Comparison of ENCODE assay signal across 10 mouse cellular contexts in the genomic region with DNA sequence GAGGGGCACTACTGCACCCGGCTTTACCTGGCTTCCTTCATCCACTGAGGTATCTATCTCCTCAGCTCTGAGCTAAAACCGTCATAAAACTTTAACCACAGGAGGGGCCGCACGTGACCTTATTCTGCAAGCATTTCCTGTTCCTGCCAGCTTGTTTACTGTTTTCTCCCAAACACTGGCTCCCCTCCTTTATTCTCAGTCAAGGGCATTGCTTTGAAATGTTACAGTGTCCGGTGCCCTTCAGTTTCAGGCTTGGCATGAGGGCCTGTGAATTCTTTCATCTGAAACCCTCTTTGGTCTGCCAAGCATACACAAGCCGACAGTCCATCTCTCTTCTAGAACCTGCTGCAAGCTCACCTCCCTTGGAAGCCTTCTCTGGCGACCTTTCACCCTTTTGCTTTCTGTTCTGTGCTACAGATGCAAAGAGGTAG. TPM values are rescaled to one million over a fixed set of nuclear protein-coding genes. Genes with fewer than 3 reads are reported as not detected.
DNase-seq lines count a peak whose midpoint lies in the region; ATAC-seq and TF ChIP-seq lines count a peak whose summit lies in the region.
"Had no signal": no experiment of that assay in that cellular context is flagged by ENCODE, and none has a peak within 500 bp of the region (broad histone marks: within the 10 kb centered on the region; RNA-seq: fewer than 3 reads in every experiment).

No protein-coding gene starts in this region.

- H3K9ac ChIP-seq in intestine, embryonic 15.5 days = no peak overlapping the region
- no peak overlapping the region for H3K9ac ChIP-seq in lung, postnatal 0 days (replicated peaks; ENCODE audit: low read depth)
- no peak overlapping the region for H3K9ac ChIP-seq in hindbrain, embryonic 16.5 days (ENCODE audit: low read depth, low read length)
- H3K9ac ChIP-seq: liver, embryonic 15.5 days had no signal

- H3K36me3 ChIP-seq in intestine, embryonic 15.5 days = no peaks in the 10 kb centered on the region
- no peaks in the 10 kb centered on the region for H3K36me3 ChIP-seq in lung, postnatal 0 days (ENCODE audit: insufficient read depth, low read length)
- no peaks in the 10 kb centered on the region for H3K36me3 ChIP-seq in hindbrain, embryonic 16.5 days (ENCODE audit: control insufficient read depth, insufficient read depth, low read length)
- H3K36me3 ChIP-seq: liver, embryonic 15.5 days had no signal

- peak; percentile 28; the same call in 1 of the 2 replicates for TF ChIP-seq EP300 in lung, postnatal 0 days (IDR thresholded peaks at IDR 0.05)

- H3K9me3 ChIP-seq in intestine, embryonic 15.5 days = no peaks in the 10 kb centered on the region
- no peaks in the 10 kb centered on the region for H3K9me3 ChIP-seq in lung, postnatal 0 days (ENCODE audit: low read length)
- no peaks in the 10 kb centered on the region for H3K9me3 ChIP-seq in hindbrain, embryonic 16.5 days (ENCODE audit: control insufficient read depth, low read length)
- H3K9me3 ChIP-seq: liver, embryonic 15.5 days had no signal

- peak overlapping the region; percentile 61 for H3K27ac ChIP-seq in intestine, embryonic 15.5 days
- peak overlapping the region; percentile 70 for H3K27ac ChIP-seq in lung, postnatal 0 days (ENCODE audit: low read length)
- H3K27ac ChIP-seq in hindbrain, embryonic 16.5 days (ENCODE audit: low read depth, low read length) = no peak overlapping the region
- H3K27ac ChIP-seq: liver, embryonic 15.5 days had no signal

- 15% methylated on average over 7 of the region's 7 CpGs for WGBS in intestine, embryonic 15.5 days
- 24% methylated on average over 7 of the region's 7 CpGs for WGBS in lung, postnatal 0 days
- WGBS in hindbrain, embryonic 16.5 days = 58% methylated on average over 7 of the region's 7 CpGs

- no peak for DNase-seq in lung, postnatal 0 days (ENCODE audit: low spot score)
- no peak for DNase-seq in c-Kit-positive CD71-positive TER-119-positive erythroid progenitor cells, embryonic 14.5 days (ENCODE audit: low spot score)
- DNase-seq in left cerebral cortex, adult 11 months (ENCODE audit: low spot score) = no peak

- no peak for TF ChIP-seq CTCF in lung, postnatal 0 days (IDR thresholded peaks at IDR 0.05)

- H3K4me2 ChIP-seq in intestine, embryonic 15.5 days (replicated peaks) = peak overlapping the region; percentile 13; the same call in 1 of the 2 replicates
- H3K4me2 ChIP-seq in lung, postnatal 0 days (replicated peaks; ENCODE audit: low read depth, low read length) = no peak overlapping the region
- H3K4me2 ChIP-seq in hindbrain, embryonic 16.5 days (ENCODE audit: low read length) = no peak overlapping the region
- H3K4me2 ChIP-seq: liver, embryonic 15.5 days had no signal

- H3K4me1 ChIP-seq in intestine, embryonic 15.5 days (replicated peaks) = peaks cover 28% of the 10 kb centered on the region
- H3K4me1 ChIP-seq in lung, postnatal 0 days (ENCODE audit: insufficient read depth, low read depth, low read length) = peaks cover 3% of the 10 kb centered on the region; the same call in 1 of the 2 replicates
- H3K4me1 ChIP-seq in hindbrain, embryonic 16.5 days (ENCODE audit: control insufficient read depth, insufficient read depth, low read depth, low read length) = peaks cover 3% of the 10 kb centered on the region

- H3K4me3 ChIP-seq in intestine, embryonic 15.5 days (replicated peaks) = no peak overlapping the region
- H3K4me3 ChIP-seq in lung, postnatal 0 days (ENCODE audit: low read depth, low read length) = no peak overlapping the region
- no peak overlapping the region for H3K4me3 ChIP-seq in hindbrain, embryonic 16.5 days (ENCODE audit: low read length)
- H3K4me3 ChIP-seq: liver, embryonic 15.5 days had no signal

- no peaks in the 10 kb centered on the region for H3K27me3 ChIP-seq in intestine, embryonic 15.5 days (replicated peaks)
- no peaks in the 10 kb centered on the region for H3K27me3 ChIP-seq in lung, postnatal 0 days (replicated peaks; ENCODE audit: insufficient read depth, low read length)
- H3K27me3 ChIP-seq in hindbrain, embryonic 16.5 days (replicated peaks; ENCODE audit: control insufficient read depth, insufficient read depth, low read length) = no peaks in the 10 kb centered on the region
- H3K27me3 ChIP-seq: liver, embryonic 15.5 days had no signal

- peak; percentile 58 for ATAC-seq in CD4-positive, CD25-positive, alpha-beta regulatory T cell, adult 4 months
- peak; percentile 68 for ATAC-seq in activated CD4-positive, CD25-positive, alpha-beta regulatory T cell, adult 4 months
- peak; percentile 60 for ATAC-seq in intestine, embryonic 15.5 days
- no peak for ATAC-seq in lung, postnatal 0 days
- no peak for ATAC-seq in megakaryocyte progenitor cell, adult 5-6 weeks (replicated peaks; ENCODE audit: poor library complexity)
- ATAC-seq in hindbrain, embryonic 16.5 days = no peak
- ATAC-seq: forebrain, embryonic 16.5 days had no signal

RNA-seq across cellular contexts. Expression of a gene that starts 22.5 kb away (rescaled TPM):
- polyA plus RNA-seq in CD4-positive, CD25-positive, alpha-beta regulatory T cell, adult 4 months (2017; shearing (Covaris generic)) = 10 to 100 TPM; 11.8 to 14.6 TPM
- 10 to 100 TPM; 11.2 TPM for polyA plus RNA-seq in activated CD4-positive, CD25-positive, alpha-beta regulatory T cell, adult 4 months (2017; shearing (Covaris generic))
- 14.8 and 16.4 TPM in 2 replicates for polyA plus RNA-seq in intestine, embryonic 15.5 days (2015; fragmentation: Nextera tagmentation; extraction: Ambion mirVana)
- polyA plus RNA-seq in lung, postnatal 0 days (2015; fragmentation: Nextera tagmentation; extraction: Ambion mirVana) = 13.1 and 13.2 TPM in 2 replicates
- 32.1 and 36.6 TPM in 2 replicates for total RNA-seq in megakaryocyte progenitor cell, adult 5-6 weeks (2015)
- 28.5 and 38.8 TPM in 2 replicates for total RNA-seq in megakaryocyte progenitor cell, adult 5-6 weeks (2017)
- 22.5 and 24.1 TPM in 2 replicates for polyA plus RNA-seq in hindbrain, embryonic 16.5 days (2015; fragmentation: Nextera tagmentation; extraction: Ambion mirVana)

RNA-seq across cellular contexts. Expression of a gene that starts 31.6 kb away (rescaled TPM):
- 10 to 100 TPM; 33.9 to 42.3 TPM for polyA plus RNA-seq in CD4-positive, CD25-positive, alpha-beta regulatory T cell, adult 4 months (2017; shearing (Covaris generic))
- polyA plus RNA-seq in activated CD4-positive, CD25-positive, alpha-beta regulatory T cell, adult 4 months (2017; shearing (Covaris generic)) = 10 to 100 TPM; 36.6 to 37.2 TPM
- 139 and 144 TPM in 2 replicates for polyA plus RNA-seq in intestine, embryonic 15.5 days (2015; fragmentation: Nextera tagmentation; extraction: Ambion mirVana)
- 58.4 and 63.1 TPM in 2 replicates for polyA plus RNA-seq in lung, postnatal 0 days (2015; fragmentation: Nextera tagmentation; extraction: Ambion mirVana)
- 54.1 and 58.4 TPM in 2 replicates for total RNA-seq in megakaryocyte progenitor cell, adult 5-6 weeks (2015)
- total RNA-seq in megakaryocyte progenitor cell, adult 5-6 weeks (2017) = 61.0 and 67.1 TPM in 2 replicates
- 98.8 and 112 TPM in 2 replicates for polyA plus RNA-seq in hindbrain, embryonic 16.5 days (2015; fragmentation: Nextera tagmentation; extraction: Ambion mirVana)

RNA-seq across cellular contexts. Expression of a gene that starts 53.4 kb away (rescaled TPM):
- polyA plus RNA-seq in CD4-positive, CD25-positive, alpha-beta regulatory T cell, adult 4 months (2017; shearing (Covaris generic)) = not detected
- polyA plus RNA-seq in activated CD4-positive, CD25-positive, alpha-beta regulatory T cell, adult 4 months (2017; shearing (Covaris generic)) = not detected
- 34.2 and 73.3 TPM in 2 replicates for polyA plus RNA-seq in intestine, embryonic 15.5 days (2015; fragmentation: Nextera tagmentation; extraction: Ambion mirVana)
- 2.3 and 2.4 TPM in 2 replicates for polyA plus RNA-seq in lung, postnatal 0 days (2015; fragmentation: Nextera tagmentation; extraction: Ambion mirVana)
- total RNA-seq in megakaryocyte progenitor cell, adult 5-6 weeks (2015) = not detected in 2 replicates
- not detected in 2 replicates for total RNA-seq in megakaryocyte progenitor cell, adult 5-6 weeks (2017)
- polyA plus RNA-seq in hindbrain, embryonic 16.5 days (2015; fragmentation: Nextera tagmentation; extraction: Ambion mirVana) = not detected in 2 replicates
- polyA plus RNA-seq: forebrain, embryonic 16.5 days had no signal

Comparison
In these comparisons a context has a peak if more than half of its experiments do, and no peak if none do; other contexts are left out.
1. ATAC-seq: peak in CD4-positive, CD25-positive, alpha-beta regulatory T cell, adult 4 months (single experiment), activated CD4-positive, CD25-positive, alpha-beta regulatory T cell, adult 4 months (single experiment) and intestine, embryonic 15.5 days (single experiment); none in lung, postnatal 0 days (single experiment), megakaryocyte progenitor cell, adult 5-6 weeks (single experiment) and hindbrain, embryonic 16.5 days (single experiment).
2. RNA of a gene that starts 53.4 kb away (polyA plus RNA-seq): 34.2 to 73.3 TPM in intestine, embryonic 15.5 days; 2.3 to 2.4 TPM in lung, postnatal 0 days, not detected in activated CD4-positive, CD25-positive, alpha-beta regulatory T cell, adult 4 months, not detected in hindbrain, embryonic 16.5 days and not detected in CD4-positive, CD25-positive, alpha-beta regulatory T cell, adult 4 months; every median in the first group is over 10 times any median in the second.